Mouse (Mus musculus) myocyte (in vitro differentiated cells): Measurements from ENCODE around the gene Cdrt4.

Experiments used
- POLR2AphosphoS2 ChIP-seq: IDR thresholded peaks from one replicate; pipeline ENCODE4 v1.6.1; 2011; ENCODE audit warnings: low read depth, control low read depth; ENCODE audit not compliant: insufficient read length
- TCF12 ChIP-seq: IDR thresholded peaks from one replicate; pipeline ENCODE4 v1.6.1; 2011; ENCODE audit warnings: mild to moderate bottlenecking, control low read depth; ENCODE audit not compliant: poor library complexity, insufficient read depth, severe bottlenecking

DNA sequence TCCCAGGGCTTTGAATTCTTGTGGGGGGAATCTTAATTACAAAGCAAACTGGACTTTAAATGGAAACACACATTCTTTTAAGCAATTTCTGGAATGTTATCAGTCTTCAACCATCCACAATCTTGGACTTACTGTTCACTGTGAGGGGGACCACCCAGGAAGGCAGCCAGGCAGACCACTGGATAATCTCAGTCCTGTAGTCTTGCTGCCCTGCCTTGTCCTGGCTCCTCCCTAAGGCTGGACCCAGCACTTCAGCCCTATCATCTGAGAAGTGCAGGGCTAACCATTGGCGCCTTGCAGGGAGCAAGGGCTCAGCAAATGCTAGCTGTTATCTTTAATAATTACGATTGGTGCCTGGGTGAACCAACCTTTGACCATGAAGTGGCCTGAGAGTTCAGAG lies 73.1 kb downstream of the Cdrt4 start:
- no peak for TF ChIP-seq POLR2AphosphoS2
- TF ChIP-seq TCF12: no peak
